ENCODE assay signal across 1 mouse cellular context in the genomic region with DNA sequence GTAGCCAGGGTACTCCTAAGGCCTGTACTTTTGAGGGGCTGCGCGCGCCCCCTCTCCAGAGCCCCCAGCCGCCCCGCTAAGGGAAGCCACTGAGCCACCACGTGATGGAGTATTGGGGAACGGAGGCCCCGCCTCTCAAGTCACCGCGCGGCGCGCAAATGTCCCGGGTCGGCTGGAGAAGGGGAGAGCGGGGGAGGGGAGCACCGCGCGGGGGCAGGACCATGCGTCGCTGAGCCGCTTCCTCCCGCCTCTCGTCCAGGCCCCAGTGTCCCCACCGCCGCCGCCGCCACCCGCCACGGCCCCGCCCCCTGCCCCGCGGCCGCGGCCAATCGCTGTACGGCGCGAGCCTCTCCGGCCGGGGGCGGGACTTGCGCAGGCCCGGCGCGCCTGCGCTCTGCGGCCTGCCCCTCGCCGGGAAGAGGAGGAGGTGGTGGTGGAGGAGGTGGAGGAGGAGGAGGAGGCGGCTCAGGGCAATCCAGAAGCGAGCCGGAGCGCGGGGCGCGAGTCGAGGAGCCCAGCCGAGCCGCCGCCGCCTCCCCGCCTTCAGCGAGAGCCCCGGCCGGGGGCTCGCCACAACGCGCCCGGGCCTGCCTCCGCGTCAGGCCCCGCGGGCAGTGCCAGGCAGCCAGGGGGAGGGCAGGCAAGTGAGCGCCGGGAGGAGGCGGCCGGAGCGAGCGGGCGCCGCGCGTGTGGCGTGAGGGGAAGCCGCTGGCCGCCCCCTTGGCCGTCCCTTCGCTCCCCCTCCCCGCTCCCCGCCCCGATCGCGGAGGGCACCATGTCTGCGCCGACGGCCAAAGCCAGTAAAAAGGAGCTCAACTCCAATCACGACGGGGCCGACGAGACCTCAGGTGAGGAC.
TF ChIP-seq lines count a peak whose summit lies in the region.

No protein-coding gene starts in this region.

TF ChIP-seq in CH12.LX, 34 proteins besides CTCF, POLR2A, EP300 and RAD21:
- no peak; the same call in 1 of the 2 replicates for TF ChIP-seq ZMIZ1 (IDR thresholded peaks at IDR 0.05; ENCODE audit: low read depth, low read length)
- no peak for TF ChIP-seq GABPA (IDR thresholded peaks at IDR 0.05; ENCODE audit: insufficient replicate concordance, low read depth, low read length)
- peak; percentile 93 for TF ChIP-seq NRF1 (IDR thresholded peaks at IDR 0.05; ENCODE audit: low read depth, low read length)
- TF ChIP-seq MAZ (IDR thresholded peaks at IDR 0.05; ENCODE audit: low read depth, low read length), result peak; percentile 91
- peak; percentile 94 for TF ChIP-seq MXI1 (IDR thresholded peaks at IDR 0.05; ENCODE audit: low read depth, low read length)
- no peak for TF ChIP-seq MAFK (IDR thresholded peaks at IDR 0.05; ENCODE audit: insufficient replicate concordance, low read length)
- TF ChIP-seq JUND (conservative IDR thresholded peaks at IDR 0.05; ENCODE audit: low read depth, low read length), result no peak
- no peak for TF ChIP-seq ZNF384 (IDR thresholded peaks at IDR 0.05; ENCODE audit: low read depth, low read length)
- no peak for TF ChIP-seq IRF4 (IDR thresholded peaks at IDR 0.05; ENCODE audit: low read depth, low read length)
- peak; percentile 81 for TF ChIP-seq TCF12 (IDR thresholded peaks at IDR 0.05; ENCODE audit: low read depth, low read length)
- peak; percentile 85; the same call in 1 of the 2 replicates for TF ChIP-seq UBTF (IDR thresholded peaks at IDR 0.05; ENCODE audit: low read depth, low read length)
- no peak for TF ChIP-seq KAT2A (IDR thresholded peaks at IDR 0.05; ENCODE audit: insufficient replicate concordance, low read length)
- no peak for TF ChIP-seq MEF2A (IDR thresholded peaks at IDR 0.05; ENCODE audit: borderline replicate concordance, low read depth, low read length)
- TF ChIP-seq BHLHE40 (IDR thresholded peaks at IDR 0.05; ENCODE audit: low read depth, low read length), result peak; percentile 34
- TF ChIP-seq RCOR1 (conservative IDR thresholded peaks at IDR 0.05; ENCODE audit: low read depth, low read length), result no peak
- TF ChIP-seq MAX (IDR thresholded peaks at IDR 0.05; ENCODE audit: low read length), result peak; percentile 83; the same call in 1 of the 2 replicates
- TF ChIP-seq ZKSCAN1 (IDR thresholded peaks at IDR 0.05; ENCODE audit: borderline replicate concordance, low read depth, low read length), result no peak
- TF ChIP-seq USF2 (conservative IDR thresholded peaks at IDR 0.05; ENCODE audit: low read depth, low read length), result peak; percentile 67
- TF ChIP-seq ZC3H11A (IDR thresholded peaks at IDR 0.05; ENCODE audit: low read depth, low read length), result no peak
- no peak for TF ChIP-seq CHD1 (IDR thresholded peaks at IDR 0.05; ENCODE audit: low read depth, low read length)
- peak; percentile 12; the same call in 1 of the 2 replicates for TF ChIP-seq NELFE (IDR thresholded peaks at IDR 0.05; ENCODE audit: low read depth, low read length)
- TF ChIP-seq ELF1 (IDR thresholded peaks at IDR 0.05; ENCODE audit: low read depth, low read length), result peak; percentile 32; the same call in 1 of the 2 replicates
- no peak for TF ChIP-seq MYC (IDR thresholded peaks at IDR 0.05; ENCODE audit: low read depth, low read length)
- TF ChIP-seq HCFC1 (IDR thresholded peaks at IDR 0.05; ENCODE audit: low read depth, low read length), result no peak; the same call in 1 of the 2 replicates
- TF ChIP-seq PAX5 (IDR thresholded peaks at IDR 0.05; ENCODE audit: low read length), result no peak
- peak; percentile 78 for TF ChIP-seq SIN3A (IDR thresholded peaks at IDR 0.05; ENCODE audit: low read length)
- peak; percentile 30; the same call in 1 of the 2 replicates for TF ChIP-seq ETS1 (conservative IDR thresholded peaks at IDR 0.05; ENCODE audit: low read depth, low read length)
- no peak for TF ChIP-seq POLR2AphosphoS2 (IDR thresholded peaks at IDR 0.05; ENCODE audit: low read depth, low read length)
- no peak for TF ChIP-seq JUN (IDR thresholded peaks at IDR 0.05; ENCODE audit: insufficient read depth, low read depth, low read length)
- peak; percentile 85; the same call in 1 of the 2 replicates for TF ChIP-seq CHD2 (IDR thresholded peaks at IDR 0.05; ENCODE audit: low read length)
- TF ChIP-seq E2F4 (IDR thresholded peaks at IDR 0.05; ENCODE audit: insufficient replicate concordance, low read depth, low read length), result no peak
- TF ChIP-seq USF1 (IDR thresholded peaks at IDR 0.05; ENCODE audit: low read depth, low read length), result peak; percentile 88
